Mouse (Mus musculus): ENCODE data around the gene Dhrs13. TPM values are rescaled to one million over a fixed set of nuclear protein-coding genes. Genes with fewer than 3 reads are reported as not detected.

Dhrs13 gene
- 1 to 10 TPM; 3.8 to 5.0 TPM for total RNA-seq (2023)

GRCm38 (mm10) chr11:78031947-78032808, at the start of gene Dhrs13:
Gene Dhrs13, plus strand, starts transcription at chr11:78032280.

GRCm38 (mm10) chr11:77982441-77982905, 49.6 kb upstream of the Dhrs13 start, which contains the start of gene Phf12:
Gene Phf12, plus strand, starts transcription at chr11:77982754.

GRCm38 (mm10) chr11:78037831-78038752, 6.0 kb downstream of the Dhrs13 start, which contains the start of gene Flot2:
Gene Flot2, plus strand, starts transcription at chr11:78037931.

GRCm38 (mm10) chr11:78079961-78080921, 48.2 kb downstream of the Dhrs13 start, which contains the start of gene Eral1:
Gene Eral1, minus strand, starts transcription at chr11:78080383.

Other genes starting within 250 kb of the Dhrs13 start
- not detected for gene Gm10277, start 244.5 kb upstream of the Dhrs13 start, total RNA-seq (2023)
- under 1 TPM in 1 of 2 experiments, not detected in 1; 0.35 TPM for gene Pipox, start 138.2 kb upstream of the Dhrs13 start, total RNA-seq (2023)
- gene Sez6, start 101.5 kb upstream of the Dhrs13 start, total RNA-seq (2023): not detected
- 100 to 1,000 TPM; 128 to 137 TPM for gene Phf12, start 49.5 kb upstream of the Dhrs13 start, total RNA-seq (2023)
- 10 to 100 TPM; 31.6 to 32.5 TPM for gene Flot2, start 5.7 kb downstream of the Dhrs13 start, total RNA-seq (2023)
- gene Eral1, start 48.1 kb downstream of the Dhrs13 start, total RNA-seq (2023): 10 to 100 TPM; 27.6 to 32.2 TPM
- gene Fam222b, start 62.4 kb downstream of the Dhrs13 start, total RNA-seq (2023): 10 to 100 TPM; 17.5 to 20.0 TPM
- 10 to 100 TPM; 29.3 to 32.7 TPM for gene Traf4, start 133.3 kb downstream of the Dhrs13 start, total RNA-seq (2023)
- gene Nek8, start 144.4 kb downstream of the Dhrs13 start, total RNA-seq (2023): 1 to 10 TPM; 6.8 to 10.0 TPM
- 1 to 10 TPM; 6.0 to 7.5 TPM for gene Tlcd1, start 144.4 kb downstream of the Dhrs13 start, total RNA-seq (2023)
- 1,000 to 10,000 TPM; 3,453 to 3,575 TPM for gene Rpl23a, start 151.3 kb downstream of the Dhrs13 start, total RNA-seq (2023)
- 1 to 10 TPM in 1 of 2 experiments, not detected in 1; 1.1 TPM for gene Rab34, start 156.2 kb downstream of the Dhrs13 start, total RNA-seq (2023)
- gene Proca1, start 161.1 kb downstream of the Dhrs13 start, total RNA-seq (2023): not detected
- 10 to 100 TPM; 40.4 to 52.1 TPM for gene Sdf2, start 213.5 kb downstream of the Dhrs13 start, total RNA-seq (2023)
- 10 to 100 TPM; 75.3 to 76.2 TPM for gene Supt6, start 213.7 kb downstream of the Dhrs13 start, total RNA-seq (2023)
- 100 to 1,000 TPM; 115 to 134 TPM for gene 2610507B11Rik, start 229.5 kb downstream of the Dhrs13 start, total RNA-seq (2023)

Measured in T-cell, adult 66 days (primary cell).